Mouse (Mus musculus) Patski (cell line): ENCODE measurements around the gene Lonrf2. TPM values are rescaled to one million over a fixed set of nuclear protein-coding genes. Genes with fewer than 3 reads are reported as not detected.
A peak's percentile ranks its signal among the peaks of the same experiment; 100 is the strongest.

Source experiments
- ATAC-seq: fragments of 100-300 bp; one replicate; pipeline ENCODE4 v1.8.0; 2021
- CTCF ChIA-PET: fragments of 350-600 bp; sonication (Branson Sonifier 250); formaldehyde crosslinking; loops from one replicate; lab custom pipeline; 2022; ENCODE audit warnings: inconsistent platforms; lab: Charles Lee
- POLR2A ChIA-PET: fragments of 350-600 bp; sonication (Branson Sonifier 250); formaldehyde crosslinking; loops from one replicate; lab custom pipeline; 2022; ENCODE audit warnings: antibody characterized with exemption, inconsistent platforms; lab: Charles Lee
- DNase-seq: peaks from one replicate; pipeline ENCODE4 v3.0.0-alpha.2; 2011; ENCODE audit warnings: low read depth, low spot score
- H3K27me3 ChIP-seq: fragments of 371-371 bp; one replicate; pipeline ENCODE4 v1.5.1; 2021
- CTCF ChIP-seq: fragments of 100-300 bp; IDR thresholded peaks from one replicate; pipeline ENCODE4 v1.5.1; 2021
- in situ Hi-C: fragments of 300-500 bp; cut with MboI; formaldehyde crosslinking; loops from 3 replicates; pipeline ENCODE4 v1.11.1; 2018; ENCODE audit warnings: low pct_unique_long_range_greater_than_20kb, mixed read lengths
- polyA plus RNA-seq: library from polyadenylated mRNA; unstranded; gene quantifications from one replicate; pipeline ENCODE4 v1.2.3, GENCODE M21; 2021

Gene Lonrf2
- polyA plus RNA-seq, 1 experiment from 2014 or later, result 0.62 TPM

- in situ Hi-C loops, result no loop called here
- peak; percentile 73 for TF ChIP-seq CTCF
- ATAC-seq, result no peak
- ChIA-PET POLR2A (no interaction called here), CTCF (interaction anchor here (0.7 to 1.9 kb wide), 5 partner anchors 8 to 72 kb away, joined by 3 to 6 read pairs (median 4); no protein-coding TSS in a partner anchor)
- DNase-seq, result no peak
- no peaks in the 10 kb centered on the region for H3K27me3 ChIP-seq
Measured at GRCm38 (mm10) chr1:38862213-38862612, 25.7 kb upstream of the Lonrf2 start.

GRCm38 (mm10) chr1:38860867-38861524, 24.5 kb upstream of the Lonrf2 start:
- no peaks in the 10 kb centered on the region for H3K27me3 ChIP-seq
- TF ChIP-seq CTCF, result no peak
- CTCF ChIA-PET, result no interaction called here
- DNase-seq, result no peak
- POLR2A ChIA-PET, result no interaction called here
- no peak for ATAC-seq
- in situ Hi-C loops, result no loop called here

- no peak for DNase-seq
- in situ Hi-C loops, result no loop called here
- TF ChIP-seq CTCF, result no peak
- POLR2A ChIA-PET, result no interaction called here
- H3K27me3 ChIP-seq, result no peaks in the 10 kb centered on the region
- ATAC-seq, result no peak
- CTCF ChIA-PET, result no interaction called here
Measured at GRCm38 (mm10) chr1:38860207-38860606, 23.7 kb upstream of the Lonrf2 start.

GRCm38 (mm10) chr1:38856196-38856595, 19.7 kb upstream of the Lonrf2 start:
- ChIA-PET POLR2A (no interaction called here), CTCF (interaction anchor here (1.5 kb wide), 1 partner anchor 13 kb away, joined by 4 read pairs; no protein-coding TSS in a partner anchor)
- DNase-seq, result no peak
- peak; percentile 87 for TF ChIP-seq CTCF
- in situ Hi-C loops, result no loop called here
- ATAC-seq, result no peak
- H3K27me3 ChIP-seq, result peaks cover 28% of the 10 kb centered on the region

- in situ Hi-C loops, result no loop called here
- ATAC-seq, result no peak
- DNase-seq, result no peak
- ChIA-PET POLR2A (no interaction called here), CTCF (interaction anchor here (1.5 kb wide), 1 partner anchor 18 kb away, joined by 3 read pairs; no protein-coding TSS in a partner anchor)
- no peak for TF ChIP-seq CTCF
- H3K27me3 ChIP-seq, result peaks cover 32% of the 10 kb centered on the region
Measured at GRCm38 (mm10) chr1:38852250-38852649, 15.7 kb upstream of the Lonrf2 start.

- no peak for TF ChIP-seq CTCF
- ChIA-PET POLR2A (no interaction called here), CTCF (interaction anchor here (1.1 kb wide), 1 partner anchor 12 kb away, joined by 5 read pairs; no protein-coding TSS in a partner anchor)
- peaks cover 32% of the 10 kb centered on the region for H3K27me3 ChIP-seq
- in situ Hi-C loops, result no loop called here
- ATAC-seq, result no peak
- DNase-seq, result no peak
Measured at GRCm38 (mm10) chr1:38850650-38851049, 14.1 kb upstream of the Lonrf2 start.

GRCm38 (mm10) chr1:38848451-38849289, 12.2 kb upstream of the Lonrf2 start:
- ChIA-PET POLR2A (no interaction called here), CTCF (interaction anchor here (0.7 kb wide), 1 partner anchor 14 kb away, joined by 3 read pairs; no protein-coding TSS in a partner anchor)
- in situ Hi-C loops, result no loop called here
- TF ChIP-seq CTCF, result no peak
- no peak for ATAC-seq
- peaks cover 23% of the 10 kb centered on the region for H3K27me3 ChIP-seq
- DNase-seq, result no peak

GRCm38 (mm10) chr1:38847975-38848374, 11.5 kb upstream of the Lonrf2 start:
- CTCF ChIA-PET, result interaction anchor here (0.7 kb wide), 1 partner anchor 15 kb away, joined by 3 read pairs; no protein-coding TSS in a partner anchor
- ATAC-seq, result no peak
- in situ Hi-C loops, result no loop called here
- no peak for TF ChIP-seq CTCF
- H3K27me3 ChIP-seq, result peaks cover 20% of the 10 kb centered on the region
- POLR2A ChIA-PET, result no interaction called here
- DNase-seq, result no peak

GRCm38 (mm10) chr1:38843275-38843674, 6.8 kb upstream of the Lonrf2 start:
- CTCF ChIA-PET, result interaction anchor here (0.9 kb wide), 1 partner anchor 13 kb away, joined by 4 read pairs; no protein-coding TSS in a partner anchor
- ATAC-seq (no peak), DNase-seq (no peak)
- TF ChIP-seq CTCF, result no peak
- POLR2A ChIA-PET, result interaction anchor here (0.6 kb wide), 1 partner anchor 80 kb away, joined by 3 read pairs; no protein-coding TSS in a partner anchor
- in situ Hi-C loops, result no loop called here
- H3K27me3 ChIP-seq, result peaks cover 4% of the 10 kb centered on the region

- ATAC-seq, result no peak
- TF ChIP-seq CTCF, result no peak
- peaks cover 6% of the 10 kb centered on the region for H3K27me3 ChIP-seq
- no peak for DNase-seq
- in situ Hi-C loops, result no loop called here
- CTCF ChIA-PET, result interaction anchor here (0.9 kb wide), 1 partner anchor 13 kb away, joined by 4 read pairs; no protein-coding TSS in a partner anchor
- POLR2A ChIA-PET, result no interaction called here
Measured at GRCm38 (mm10) chr1:38842861-38843260, 6.3 kb upstream of the Lonrf2 start.

GRCm38 (mm10) chr1:38839944-38840343, 3.4 kb upstream of the Lonrf2 start:
- ChIA-PET POLR2A (no interaction called here), CTCF (no interaction called here)
- ATAC-seq (no peak), DNase-seq (no peak)
- TF ChIP-seq CTCF, result no peak
- in situ Hi-C loops, result no loop called here
- H3K27me3 ChIP-seq, result peaks cover 12% of the 10 kb centered on the region
